Mouse (Mus musculus) limb, embryonic 12.5 days (tissue): ENCODE measurements around the gene Celf2. TPM values are rescaled to one million over a fixed set of nuclear protein-coding genes. Genes with fewer than 3 reads are reported as not detected.

ENCODE experiments used
- ATAC-seq: fragments of 200-750 bp; cut with Nextera tagmentation; 2 replicates; pipeline ENCODE4 v1.8.0; 2017; ENCODE audit warnings: low read depth, moderate TSS enrichment; ENCODE audit not compliant: insufficient number of reproducible peaks, insufficient read depth, low FRiP score, low TSS enrichment
- H3K27ac ChIP-seq: fragments of 300-500 bp; sonication (generic); 2 replicates; pipeline ENCODE4 v1.5.1; 2016; ENCODE audit warnings: mild to moderate bottlenecking, moderate library complexity
- H3K27me3 ChIP-seq: fragments of 300-500 bp; sonication (generic); 2 replicates; pipeline ENCODE4 v1.6.1; 2016; ENCODE audit warnings: mild to moderate bottlenecking, moderate library complexity
- H3K36me3 ChIP-seq: fragments of 300-500 bp; sonication (generic); 2 replicates; pipeline ENCODE4 v1.6.1; 2016; ENCODE audit warnings: mild to moderate bottlenecking, moderate library complexity
- H3K4me1 ChIP-seq: fragments of 300-500 bp; sonication (generic); replicated peaks from 2 replicates; pipeline ENCODE4 v1.6.1; 2016
- H3K4me2 ChIP-seq: fragments of 300-500 bp; sonication (generic); 2 replicates; pipeline ENCODE4 v1.6.1; 2016; ENCODE audit warnings: mild to moderate bottlenecking, moderate library complexity
- H3K4me3 ChIP-seq: fragments of 300-500 bp; sonication (generic); replicated peaks from 2 replicates; pipeline ENCODE4 v1.5.1; 2016; ENCODE audit warnings: mild to moderate bottlenecking
- H3K9ac ChIP-seq: fragments of 300-500 bp; sonication (generic); replicated peaks from 2 replicates; pipeline ENCODE4 v1.6.1; 2016; ENCODE audit warnings: mild to moderate bottlenecking, moderate library complexity
- H3K9me3 ChIP-seq: fragments of 300-500 bp; sonication (generic); 2 replicates; pipeline ENCODE4 v1.6.1; 2016; ENCODE audit warnings: mild to moderate bottlenecking, moderate library complexity
- WGBS: fragments of 180-500 bp; shearing (Covaris S2); methylation state at CpG from one replicate; pipeline ENCODE4 v1.1.7; 2016; 5-methylcytosine and 5-hydroxymethylcytosine counted together
- polyA plus RNA-seq: library from polyadenylated mRNA; unstranded; fragments of >200 nt; fragmentation: Nextera tagmentation; extraction: Ambion mirVana; gene quantifications from 2 replicates; pipeline ENCODE4 v1.2.1, GENCODE M21; 2016

Gene Celf2
- polyA plus RNA-seq, 1 experiment from 2014 or later: 35.6 TPM

DNA sequence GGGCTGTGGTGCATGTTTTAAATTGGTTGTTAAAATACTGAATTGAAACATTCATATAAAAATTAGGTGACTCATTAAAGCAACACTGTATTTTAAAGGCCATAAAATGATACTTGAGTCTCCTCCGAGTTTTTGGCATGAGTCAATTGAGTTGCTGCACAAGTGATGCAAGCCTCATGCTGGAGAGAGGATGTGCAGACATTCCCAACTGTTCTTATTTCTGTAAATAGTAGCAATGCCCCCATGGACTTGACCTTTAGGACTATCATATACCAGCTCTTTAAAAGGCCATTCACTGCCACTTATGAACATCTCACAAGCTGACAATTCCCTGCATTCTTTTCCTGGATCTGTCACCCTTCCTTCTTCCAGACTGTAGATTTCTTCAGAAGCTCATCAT, 10.1 kb upstream of the Celf2 start:
- WGBS: 55% methylated on average over 1 of the region's 1 CpGs
- no peak for ATAC-seq
- no peaks in the 10 kb centered on the region for H3K9me3 ChIP-seq
- no peaks in the 10 kb centered on the region for H3K27me3 ChIP-seq
- no peaks in the 10 kb centered on the region for H3K36me3 ChIP-seq
- H3K9ac ChIP-seq: no peak overlapping the region
- H3K4me1 ChIP-seq: no peaks in the 10 kb centered on the region
- H3K4me3 ChIP-seq: no peak overlapping the region
- no peak overlapping the region for H3K27ac ChIP-seq
- H3K4me2 ChIP-seq: no peak overlapping the region

DNA sequence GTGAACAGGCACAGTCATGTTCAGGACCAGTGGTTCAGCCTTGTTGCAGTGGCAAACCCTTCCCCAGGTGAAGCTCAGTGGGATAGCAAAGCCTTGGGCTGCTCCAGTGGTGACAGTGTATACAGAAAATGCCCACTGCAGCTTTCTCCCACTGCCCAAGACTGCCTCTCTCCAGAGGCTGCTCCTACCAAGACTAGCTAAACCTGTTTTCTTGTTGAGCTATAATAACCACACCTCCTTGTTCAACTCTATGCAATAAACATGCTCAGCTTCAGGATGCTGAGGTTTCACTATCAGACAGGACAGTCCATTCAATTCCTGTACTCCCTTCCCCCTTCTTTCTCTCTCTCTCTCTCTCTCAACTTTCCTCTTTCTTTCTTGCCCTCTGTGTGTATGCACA, 15.9 kb downstream of the Celf2 start:
- no peaks in the 10 kb centered on the region for H3K27me3 ChIP-seq
- H3K27ac ChIP-seq: no peak overlapping the region
- no peaks in the 10 kb centered on the region for H3K36me3 ChIP-seq
- no peak overlapping the region for H3K4me3 ChIP-seq
- H3K4me1 ChIP-seq: no peaks in the 10 kb centered on the region
- no peak for ATAC-seq
- H3K9ac ChIP-seq: no peak overlapping the region
- H3K9me3 ChIP-seq: no peaks in the 10 kb centered on the region
- no peak overlapping the region for H3K4me2 ChIP-seq

- Histone ChIP-seq H3K27ac (no peak overlapping the region), H3K4me1 (no peaks in the 10 kb centered on the region), H3K36me3 (no peaks in the 10 kb centered on the region), H3K4me2 (no peak overlapping the region), H3K9me3 (no peaks in the 10 kb centered on the region), H3K9ac (no peak overlapping the region), H3K4me3 (no peak overlapping the region), H3K27me3 (no peaks in the 10 kb centered on the region)
- ATAC-seq: no peak
- WGBS: 76% methylated on average over 2 of the region's 2 CpGs
These were observed 24.4 kb downstream of the Celf2 start for GRCm38 (mm10) chr2:7484974-7485373.

- Histone ChIP-seq H3K4me1 (no peaks in the 10 kb centered on the region), H3K9ac (no peak overlapping the region), H3K27me3 (no peaks in the 10 kb centered on the region), H3K36me3 (no peaks in the 10 kb centered on the region), H3K9me3 (no peaks in the 10 kb centered on the region), H3K4me2 (no peak overlapping the region), H3K4me3 (no peak overlapping the region), H3K27ac (no peak overlapping the region)
- WGBS: 78% methylated on average over 4 of the region's 4 CpGs
- no peak for ATAC-seq
These were observed 27.3 kb downstream of the Celf2 start for GRCm38 (mm10) chr2:7482062-7482461.

DNA sequence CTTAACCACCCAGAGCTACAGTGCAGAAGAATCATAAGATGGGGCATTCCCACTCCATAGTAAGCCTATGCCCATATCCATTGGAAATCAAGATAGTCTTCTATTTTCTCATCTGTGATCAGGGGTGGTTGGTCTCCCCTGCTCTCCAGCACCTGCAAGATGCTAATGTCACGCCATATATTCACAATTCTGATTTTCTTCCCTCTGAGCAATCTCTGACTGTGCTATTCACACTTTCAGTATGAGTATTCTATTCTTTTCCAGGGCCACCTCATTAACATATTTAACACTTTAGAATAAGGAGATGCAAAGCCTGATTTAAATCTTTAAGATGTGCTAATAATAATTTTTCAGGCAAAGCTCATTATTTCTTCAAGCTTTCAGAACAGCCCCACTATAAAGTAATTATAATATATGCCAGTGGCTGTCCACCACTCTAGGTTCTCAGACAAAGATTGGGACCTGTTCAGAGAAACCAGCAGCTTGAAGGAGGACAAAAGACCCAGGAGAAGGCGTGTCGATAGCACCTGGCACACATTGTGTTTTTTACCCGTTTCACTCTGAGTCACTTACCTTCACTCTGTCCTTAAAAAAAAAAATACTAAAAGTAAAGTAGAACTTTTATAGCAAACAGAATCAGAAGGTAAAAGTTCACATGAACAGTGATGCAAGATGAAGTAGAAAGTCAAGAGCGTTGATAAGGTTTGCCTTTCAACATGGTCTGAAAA, 48.9 kb downstream of the Celf2 start:
- Histone ChIP-seq H3K36me3 (no peaks in the 10 kb centered on the region), H3K4me1 (no peaks in the 10 kb centered on the region), H3K9ac (no peak overlapping the region), H3K4me2 (no peak overlapping the region), H3K9me3 (no peaks in the 10 kb centered on the region), H3K27ac (no peak overlapping the region), H3K27me3 (no peaks in the 10 kb centered on the region), H3K4me3 (no peak overlapping the region)
- ATAC-seq: no peak
- WGBS: 81% methylated on average over 5 of the region's 5 CpGs

GRCm38 (mm10) chr2:7438721-7439282, 70.6 kb downstream of the Celf2 start:
- WGBS: 84% methylated on average over 8 of the region's 8 CpGs
- ATAC-seq: no peak
- no peaks in the 10 kb centered on the region for H3K27me3 ChIP-seq
- no peak overlapping the region for H3K4me2 ChIP-seq
- H3K4me1 ChIP-seq: no peaks in the 10 kb centered on the region
- no peak overlapping the region for H3K27ac ChIP-seq
- no peak overlapping the region for H3K4me3 ChIP-seq
- H3K36me3 ChIP-seq: no peaks in the 10 kb centered on the region
- no peaks in the 10 kb centered on the region for H3K9me3 ChIP-seq
- no peak overlapping the region for H3K9ac ChIP-seq

DNA sequence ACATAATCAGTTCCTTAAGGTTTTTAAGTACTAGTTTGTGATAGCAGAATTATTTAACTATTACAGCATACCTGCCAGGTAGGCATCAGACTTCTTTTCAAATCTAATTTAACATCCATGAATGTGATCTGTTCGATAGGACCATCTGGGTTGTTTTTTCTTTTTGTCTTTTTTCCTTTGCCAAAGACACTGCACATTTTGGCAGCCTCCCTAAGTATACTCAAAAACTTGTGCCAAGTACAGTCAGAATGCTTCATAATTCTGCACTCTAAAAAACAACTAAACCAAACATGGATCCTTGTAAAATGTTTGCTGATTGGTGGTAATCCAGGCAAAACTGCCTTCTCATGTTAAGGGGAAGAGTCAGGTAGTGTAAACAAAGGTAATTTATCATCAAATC, 82.9 kb downstream of the Celf2 start:
- Histone ChIP-seq H3K27me3 (no peaks in the 10 kb centered on the region), H3K27ac (no peak overlapping the region), H3K4me3 (no peak overlapping the region), H3K36me3 (no peaks in the 10 kb centered on the region), H3K9me3 (no peaks in the 10 kb centered on the region), H3K9ac (no peak overlapping the region), H3K4me1 (no peaks in the 10 kb centered on the region), H3K4me2 (no peak overlapping the region)
- 72% methylated on average over 1 of the region's 1 CpGs for WGBS
- no peak for ATAC-seq

GRCm38 (mm10) chr2:7400530-7400929, 108.8 kb downstream of the Celf2 start:
- Histone ChIP-seq H3K9me3 (no peaks in the 10 kb centered on the region), H3K4me2 (no peak overlapping the region), H3K27ac (no peak overlapping the region), H3K36me3 (no peaks in the 10 kb centered on the region), H3K9ac (no peak overlapping the region), H3K4me1 (no peaks in the 10 kb centered on the region), H3K4me3 (no peak overlapping the region), H3K27me3 (no peaks in the 10 kb centered on the region)
- 88% methylated on average over 3 of the region's 3 CpGs for WGBS
- no peak for ATAC-seq

GRCm38 (mm10) chr2:7395935-7396334, 113.4 kb downstream of the Celf2 start:
- WGBS: 37% methylated on average over 8 of the region's 8 CpGs
- no peak for ATAC-seq
- Histone ChIP-seq H3K9ac (no peak overlapping the region), H3K4me3 (0 out of 2 replicates have a peak overlapping the region, but pooled peaks have one; percentile 9), H3K4me1 (no peaks in the 10 kb centered on the region), H3K4me2 (peak overlapping the region; percentile 41), H3K36me3 (no peaks in the 10 kb centered on the region), H3K27ac (no peak overlapping the region), H3K27me3 (no peaks in the 10 kb centered on the region), H3K9me3 (no peaks in the 10 kb centered on the region)

- peak overlapping the region; percentile 41 for H3K4me2 ChIP-seq
- ATAC-seq: no peak
These were observed 113.9 kb downstream of the Celf2 start for GRCm38 (mm10) chr2:7395473-7395872.

GRCm38 (mm10) chr2:7392500-7392899, 116.9 kb downstream of the Celf2 start:
- no peak for ATAC-seq
- no peaks in the 10 kb centered on the region for H3K9me3 ChIP-seq
- WGBS: 92% methylated on average over 2 of the region's 2 CpGs
- H3K4me2 ChIP-seq: no peak overlapping the region
- no peaks in the 10 kb centered on the region for H3K4me1 ChIP-seq
- no peak overlapping the region for H3K9ac ChIP-seq
- no peak overlapping the region for H3K27ac ChIP-seq
- H3K4me3 ChIP-seq: no peak overlapping the region
- no peaks in the 10 kb centered on the region for H3K27me3 ChIP-seq
- no peaks in the 10 kb centered on the region for H3K36me3 ChIP-seq

More at GRCm38 (mm10) chr2:7395473-7395872, 113.9 kb downstream of the Celf2 start:
- Histone ChIP-seq H3K27ac (no peak overlapping the region), H3K9me3 (no peaks in the 10 kb centered on the region), H3K4me1 (no peaks in the 10 kb centered on the region), H3K4me3 (0 out of 2 replicates have a peak overlapping the region, but pooled peaks have one; percentile 9), H3K9ac (no peak overlapping the region), H3K27me3 (no peaks in the 10 kb centered on the region), H3K36me3 (no peaks in the 10 kb centered on the region)
- WGBS: 47% methylated on average over 7 of the region's 7 CpGs

DNA sequence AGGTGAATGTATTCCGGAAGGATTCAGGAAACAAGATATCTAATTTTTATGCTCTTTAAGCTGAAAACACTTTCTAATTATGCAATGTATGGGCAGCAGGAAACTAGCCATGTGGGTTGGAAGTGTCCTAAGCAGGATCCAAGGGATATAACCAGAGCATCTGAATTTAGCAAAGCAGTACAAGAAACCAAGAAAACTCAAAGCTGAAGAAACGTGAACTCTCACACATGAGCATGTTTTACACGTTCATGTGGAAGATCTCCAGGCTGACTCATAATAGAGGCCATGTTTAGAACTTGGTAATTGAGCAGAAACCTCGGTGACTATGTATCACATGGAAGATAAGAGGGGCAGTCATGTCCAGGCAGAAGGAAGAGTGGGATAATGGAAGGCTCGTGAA, 120.1 kb downstream of the Celf2 start:
- Histone ChIP-seq H3K9me3 (no peaks in the 10 kb centered on the region), H3K27ac (no peak overlapping the region), H3K4me3 (no peak overlapping the region), H3K4me1 (no peaks in the 10 kb centered on the region), H3K36me3 (no peaks in the 10 kb centered on the region), H3K4me2 (no peak overlapping the region), H3K9ac (no peak overlapping the region), H3K27me3 (no peaks in the 10 kb centered on the region)
- ATAC-seq: no peak
- WGBS: 75% methylated on average over 5 of the region's 5 CpGs
